Mouse (Mus musculus): ENCODE results near the gene Wfdc21. TPM values are rescaled to one million over a fixed set of nuclear protein-coding genes. Genes with fewer than 3 reads are reported as not detected.
A peak's percentile ranks its signal among the peaks of the same experiment; 100 is the strongest.

Gene Wfdc21
- total RNA-seq, 2 experiments from 2014 or later, result 99.0 to 132 TPM

GRCm38 (mm10) chr11:83747376-83748265 is 881 bp downstream of the Wfdc21 start:
- ATAC-seq (replicated peaks; ENCODE audit: low FRiP score, poor library complexity, severe bottlenecking), result no peak

- peak; percentile 89 for ATAC-seq (replicated peaks; ENCODE audit: low FRiP score, poor library complexity, severe bottlenecking)
Observed at GRCm38 (mm10) chr11:83753581-83754181, 6.9 kb downstream of the Wfdc21 start, which contains the start of gene Heatr6. Gene Heatr6 (plus strand): TSS chr11:83753696.

GRCm38 (mm10) chr11:83754227-83754626 is 7.5 kb downstream of the Wfdc21 start:
- ATAC-seq (replicated peaks; ENCODE audit: low FRiP score, poor library complexity, severe bottlenecking), result peak; percentile 21; the same call in 1 of the 2 replicates

DNA sequence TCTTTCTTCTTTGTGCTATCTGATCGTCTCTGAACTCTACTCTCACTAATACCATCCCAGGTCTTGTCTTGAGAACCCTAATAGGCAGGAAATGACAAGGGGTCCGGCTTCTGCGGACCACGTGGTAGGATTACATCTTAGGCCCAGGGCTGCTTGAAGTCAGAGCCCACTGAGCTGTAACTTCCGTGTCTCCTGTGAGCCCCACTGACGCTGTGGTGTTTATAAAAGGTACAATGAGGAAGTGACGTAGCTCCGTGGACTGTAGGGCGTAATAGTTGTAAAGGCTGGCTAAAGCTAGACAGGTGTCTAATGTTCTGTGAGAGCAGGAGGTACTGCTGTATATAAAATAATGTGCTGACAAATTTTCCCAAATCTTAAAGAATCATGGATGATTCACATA is 20.6 kb downstream of the Wfdc21 start:
- no peak for ATAC-seq (replicated peaks; ENCODE audit: low FRiP score, poor library complexity, severe bottlenecking)

DNA sequence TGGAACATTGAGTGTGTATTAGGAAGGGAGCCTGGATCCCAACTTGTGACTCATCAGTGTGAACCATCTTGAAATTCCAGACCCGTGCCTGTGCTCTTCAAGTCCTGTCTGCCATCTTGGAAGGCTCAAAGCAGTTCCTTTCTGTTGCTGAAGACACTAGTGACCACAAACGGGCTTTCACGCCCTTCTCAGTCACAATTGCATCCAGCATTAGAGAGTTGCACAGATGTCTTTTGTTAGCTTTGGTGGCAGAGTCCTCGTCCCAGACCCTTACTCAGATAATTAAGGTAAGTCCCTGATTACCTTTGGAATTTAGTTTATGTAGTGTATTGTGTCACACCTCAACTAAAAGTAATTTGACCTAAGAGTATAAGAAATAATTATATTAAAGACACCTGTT is 22.2 kb downstream of the Wfdc21 start:
- no peak for ATAC-seq (replicated peaks; ENCODE audit: low FRiP score, poor library complexity, severe bottlenecking)

- ATAC-seq (replicated peaks; ENCODE audit: low FRiP score, poor library complexity, severe bottlenecking), result no peak
Observed at GRCm38 (mm10) chr11:83771014-83771413, 24.3 kb downstream of the Wfdc21 start.

DNA sequence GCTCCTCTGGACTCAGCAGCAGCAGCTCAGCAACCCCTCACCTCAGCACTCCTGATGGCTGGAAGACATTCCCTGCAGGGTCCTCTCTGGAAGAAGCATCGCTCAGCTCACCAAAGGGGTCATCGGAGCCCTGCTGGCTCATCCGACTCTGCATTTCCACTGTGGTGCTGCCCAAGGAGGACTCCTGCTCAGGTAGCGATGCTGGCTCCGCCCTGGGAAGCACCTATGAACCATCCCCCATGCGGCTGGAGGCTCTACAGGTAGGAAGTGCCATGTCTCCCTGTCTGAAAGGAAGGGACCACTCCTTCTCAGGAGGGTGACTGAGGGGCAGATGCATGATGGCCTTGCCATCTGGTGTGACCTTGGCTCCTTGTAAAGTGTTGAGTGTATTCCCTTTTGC is 25.6 kb downstream of the Wfdc21 start:
- ATAC-seq (replicated peaks; ENCODE audit: low FRiP score, poor library complexity, severe bottlenecking), result no peak

- no peak for ATAC-seq (replicated peaks; ENCODE audit: low FRiP score, poor library complexity, severe bottlenecking)
Observed at GRCm38 (mm10) chr11:83773691-83774090, 27.0 kb downstream of the Wfdc21 start.

- no peak for ATAC-seq (replicated peaks; ENCODE audit: low FRiP score, poor library complexity, severe bottlenecking)
Observed at GRCm38 (mm10) chr11:83774324-83774723, 27.6 kb downstream of the Wfdc21 start.

DNA sequence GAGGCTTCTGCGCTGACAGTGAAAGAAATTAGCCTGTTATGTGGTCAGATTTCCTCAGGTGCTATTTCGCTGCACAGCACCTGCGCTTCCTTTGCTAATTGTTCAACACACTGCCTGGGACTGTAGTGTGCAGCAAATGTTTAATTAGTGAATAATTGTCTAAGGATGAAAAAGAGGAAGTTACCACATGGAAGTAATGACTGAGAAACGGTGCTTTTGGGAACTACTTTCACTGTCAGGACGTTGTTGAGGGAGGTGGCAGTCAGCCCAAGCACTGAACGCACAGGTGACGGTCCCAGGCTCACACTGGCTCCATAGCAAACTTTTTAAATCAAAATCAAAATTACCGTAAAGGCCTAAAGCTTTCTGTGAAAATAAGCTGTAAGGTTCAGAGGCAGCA is 30.1 kb downstream of the Wfdc21 start:
- no peak for ATAC-seq (replicated peaks; ENCODE audit: low FRiP score, poor library complexity, severe bottlenecking)

GRCm38 (mm10) chr11:83783931-83784600 is 37.3 kb downstream of the Wfdc21 start:
- ATAC-seq (replicated peaks; ENCODE audit: low FRiP score, poor library complexity, severe bottlenecking), result no peak

- no peak for ATAC-seq (replicated peaks; ENCODE audit: low FRiP score, poor library complexity, severe bottlenecking)
Observed at GRCm38 (mm10) chr11:83784661-83785060, 37.9 kb downstream of the Wfdc21 start.

- peak; percentile 64; the same call in 1 of the 2 replicates for ATAC-seq (replicated peaks; ENCODE audit: low FRiP score, poor library complexity, severe bottlenecking)
Observed at GRCm38 (mm10) chr11:83785366-83785765, 38.6 kb downstream of the Wfdc21 start.

- no peak for ATAC-seq (replicated peaks; ENCODE audit: low FRiP score, poor library complexity, severe bottlenecking)
Observed at GRCm38 (mm10) chr11:83786835-83787234, 40.1 kb downstream of the Wfdc21 start.

GRCm38 (mm10) chr11:83787401-83788021 is 40.8 kb downstream of the Wfdc21 start:
- ATAC-seq (replicated peaks; ENCODE audit: low FRiP score, poor library complexity, severe bottlenecking), result no peak

- no peak for ATAC-seq (replicated peaks; ENCODE audit: low FRiP score, poor library complexity, severe bottlenecking)
Observed at GRCm38 (mm10) chr11:83788331-83788730, 41.6 kb downstream of the Wfdc21 start.

DNA sequence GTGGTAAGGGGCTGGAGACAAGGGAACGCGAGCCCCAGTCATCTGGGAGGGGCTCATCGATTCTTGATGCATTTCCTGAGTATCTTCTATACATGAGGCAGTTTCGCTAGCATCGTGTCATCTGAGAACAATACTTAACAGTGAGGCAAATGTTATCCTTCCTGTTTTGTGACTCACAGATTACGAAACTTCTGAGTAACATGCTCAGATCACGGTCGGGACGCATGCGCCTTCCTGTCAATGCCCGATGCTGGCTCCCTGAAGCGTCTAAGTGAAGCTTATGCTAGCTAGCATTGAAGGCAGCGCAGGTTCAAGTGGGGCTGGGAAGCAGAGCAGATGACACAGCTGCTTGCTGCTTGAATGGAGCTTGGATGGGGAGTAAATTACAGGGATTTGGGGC is 42.5 kb downstream of the Wfdc21 start:
- no peak for ATAC-seq (replicated peaks; ENCODE audit: low FRiP score, poor library complexity, severe bottlenecking)

- no peak for ATAC-seq (replicated peaks; ENCODE audit: low FRiP score, poor library complexity, severe bottlenecking)
Observed at GRCm38 (mm10) chr11:83791133-83791532, 44.4 kb downstream of the Wfdc21 start.

DNA sequence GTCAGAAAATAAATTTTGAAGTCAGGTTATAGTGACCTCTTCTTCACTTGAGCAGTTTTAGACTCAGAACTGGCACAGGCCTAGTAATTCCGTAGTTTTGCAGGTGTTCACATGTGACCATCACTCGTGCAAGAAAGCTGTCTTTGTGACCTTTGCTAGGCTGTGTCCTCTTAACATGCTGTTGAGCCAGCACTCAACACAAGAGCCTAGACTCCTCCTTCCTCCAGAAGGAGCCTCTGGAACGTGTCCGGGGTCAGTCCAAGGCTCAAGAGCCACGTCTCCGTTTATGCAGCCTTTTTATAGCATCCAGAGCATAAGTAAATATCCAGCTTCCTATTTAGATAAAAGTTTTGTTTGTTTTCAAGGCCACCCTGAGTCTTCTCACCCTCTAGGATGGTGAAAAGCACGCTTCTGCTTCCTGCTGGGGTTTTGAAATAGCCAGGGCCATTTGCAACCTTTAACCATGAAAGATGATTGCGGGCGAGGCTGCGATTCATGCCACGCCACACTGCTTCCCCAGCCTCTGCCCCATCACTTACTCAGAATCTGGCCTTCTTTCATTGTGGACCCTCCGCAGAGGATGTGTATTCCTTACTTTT is 45.7 kb downstream of the Wfdc21 start:
- no peak for ATAC-seq (replicated peaks; ENCODE audit: low FRiP score, poor library complexity, severe bottlenecking)

- ATAC-seq (replicated peaks; ENCODE audit: low FRiP score, poor library complexity, severe bottlenecking), result no peak
Observed at GRCm38 (mm10) chr11:83793264-83793663, 46.5 kb downstream of the Wfdc21 start.
